Mouse (Mus musculus) urinary bladder, postnatal 4 days (tissue): ENCODE measurements around the gene Uap1l1.
"Not testable (repeated sequence)": the region's sequence is repeated elsewhere in the genome, so short reads cannot be mapped to it uniquely, and the experiment has no call there.

ENCODE experiments used
- DNase-seq, 2 experiments: peaks; one replicate each; pipeline ENCODE4 v3.0.0; 2021 to 2022; ENCODE audit warnings: low spot score in 2 of 2

The Uap1l1 gene

DNA sequence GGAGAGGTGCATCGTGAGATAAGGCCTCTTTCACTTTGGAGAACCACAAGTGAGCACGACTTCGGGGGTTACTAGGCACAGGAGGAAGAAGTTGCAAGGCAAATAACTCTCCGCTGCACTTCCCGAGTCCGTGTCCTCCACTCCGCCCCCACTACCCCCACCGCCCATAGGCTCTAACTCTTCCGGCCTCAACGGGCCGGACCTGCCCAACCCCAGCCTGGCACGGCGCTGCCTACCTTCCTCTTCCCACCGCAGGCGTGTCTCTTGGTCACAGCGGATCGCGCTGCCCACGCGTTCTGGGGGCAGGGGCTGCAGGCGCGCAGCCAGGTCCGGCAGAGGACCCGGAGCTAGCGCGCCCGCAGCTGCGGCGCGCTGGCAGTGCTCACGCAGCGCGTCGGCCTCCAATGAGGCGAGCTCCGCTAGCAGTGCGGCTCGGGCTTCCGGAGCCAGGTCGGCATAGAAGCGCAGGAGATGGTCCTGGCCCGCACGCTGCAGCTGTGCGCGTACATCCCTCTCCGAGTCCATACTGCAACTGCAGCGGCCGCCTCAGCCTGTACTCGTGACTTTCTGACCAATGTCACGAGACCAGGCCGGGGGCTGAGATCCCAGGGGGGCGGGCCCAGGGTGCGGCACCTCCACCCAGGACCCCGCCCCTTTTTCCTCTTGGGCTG is at the start of gene Uap1l1:
Uap1l1 (minus strand) TSS at position 592 of the 671 bp plus-strand sequence.
- peak; percentile 82 to 87 for DNase-seq

GRCm38 (mm10) chr2:25413436-25413835 is 48.0 kb upstream of the Uap1l1 start:
- not testable (repeated sequence) for DNase-seq

DNA sequence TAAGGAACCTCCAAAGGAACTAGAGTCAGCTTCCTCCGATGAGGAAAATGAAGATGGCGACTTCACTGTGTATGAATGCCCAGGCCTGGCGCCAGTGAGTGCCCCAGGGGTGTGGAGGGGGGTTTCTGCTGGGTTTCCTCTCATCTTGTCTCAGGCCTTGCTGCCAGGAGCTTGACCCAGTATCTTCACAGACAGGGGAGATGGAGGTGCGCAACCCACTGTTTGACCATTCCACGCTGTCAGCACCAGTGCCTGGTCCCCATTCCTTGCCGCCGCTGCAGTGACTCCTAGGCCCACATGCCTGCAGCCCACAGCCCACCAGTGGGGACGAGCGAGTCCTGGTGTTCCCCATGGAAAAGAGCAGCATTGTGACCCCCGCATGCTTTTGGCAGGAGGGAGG is 43.4 kb upstream of the Uap1l1 start:
- DNase-seq, result peak in 1 of 2 experiments; percentile 53

DNA sequence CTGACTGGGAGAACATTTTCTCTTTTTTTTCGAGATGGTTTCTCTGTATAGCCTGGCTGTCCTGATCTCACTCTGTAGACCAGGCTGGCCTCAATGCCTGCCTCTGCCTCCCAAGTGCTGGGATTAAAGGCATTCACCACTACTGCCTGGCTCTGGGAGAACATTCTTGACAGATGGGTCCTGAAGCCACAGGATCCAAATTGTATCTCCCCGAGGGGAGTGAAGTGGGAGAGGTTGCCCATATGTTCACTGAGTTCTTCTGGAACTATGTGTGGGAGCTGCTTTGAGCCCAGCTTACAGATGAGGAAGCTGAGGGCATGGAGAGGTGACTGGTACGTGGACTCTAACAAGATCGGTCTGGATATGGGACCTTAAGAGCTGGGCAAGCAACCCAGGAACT is 38.5 kb upstream of the Uap1l1 start:
- DNase-seq, result no peak

DNA sequence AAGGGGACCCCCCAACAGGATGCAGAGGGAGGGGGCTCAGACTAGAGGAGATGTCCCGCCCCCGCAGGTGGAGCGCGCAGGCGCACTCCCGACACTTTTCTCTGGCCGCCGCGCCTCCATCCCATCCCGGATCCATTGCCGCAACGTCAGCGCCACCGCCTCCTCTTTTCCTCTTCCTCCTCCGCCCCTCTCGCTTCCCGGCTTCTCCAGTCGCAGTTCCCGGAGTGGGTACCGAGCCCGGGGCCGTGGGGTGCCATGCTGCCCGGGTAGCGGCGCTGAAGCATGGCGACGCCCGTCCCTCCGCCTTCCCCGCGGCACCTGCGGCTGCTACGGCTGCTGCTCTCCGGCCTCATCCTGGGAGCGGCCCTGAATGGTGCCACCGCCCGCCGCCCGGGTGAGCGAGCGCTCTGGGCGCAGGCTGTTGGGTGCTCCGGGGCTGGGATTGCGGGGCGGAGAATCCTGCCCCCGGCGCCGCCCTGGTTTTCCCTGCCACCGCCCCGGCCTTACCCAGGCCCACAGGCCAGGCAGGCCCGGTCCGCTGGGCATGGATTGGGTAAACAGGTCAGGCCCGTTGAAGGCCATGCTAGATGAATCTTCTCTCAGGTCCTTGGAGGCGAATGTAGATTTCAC is 37.6 kb upstream of the Uap1l1 start:
- DNase-seq, result peak; percentile 46 to 70

- peak; percentile 54 to 82 for DNase-seq
Measured at GRCm38 (mm10) chr2:25402377-25402971, 37.0 kb upstream of the Uap1l1 start.

GRCm38 (mm10) chr2:25400764-25401163 is 35.3 kb upstream of the Uap1l1 start:
- DNase-seq, result peak in 1 of 2 experiments; percentile 60

- DNase-seq, result no peak
Measured at GRCm38 (mm10) chr2:25400291-25400690, 34.8 kb upstream of the Uap1l1 start.

GRCm38 (mm10) chr2:25399051-25399450 is 33.6 kb upstream of the Uap1l1 start, which contains the start of gene Npdc1:
Gene Npdc1, plus strand, starts transcription at chr2:25399351.
- no peak for DNase-seq

- DNase-seq, result no peak
Measured at GRCm38 (mm10) chr2:25398065-25398464, 32.6 kb upstream of the Uap1l1 start.

DNA sequence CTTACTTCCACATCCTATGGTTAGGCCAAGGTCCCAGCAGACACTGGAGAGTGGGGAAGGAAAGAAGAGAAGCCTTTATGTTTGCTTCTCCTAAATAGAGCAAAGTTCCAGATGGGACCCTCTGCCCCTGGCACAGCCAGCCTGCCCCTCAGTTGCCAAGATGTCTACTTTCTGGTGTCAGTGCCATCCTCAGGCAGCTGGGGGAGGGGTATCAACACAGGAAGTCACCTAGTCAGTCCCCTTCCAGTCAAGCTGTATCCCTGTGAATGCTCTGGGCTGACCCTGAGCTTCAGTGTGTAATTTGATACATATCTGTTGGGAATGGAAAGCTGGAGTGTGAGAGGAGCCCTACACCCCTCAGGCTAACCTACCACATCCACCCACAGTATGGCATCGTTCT is 31.5 kb upstream of the Uap1l1 start:
- DNase-seq, result no peak

- DNase-seq, result no peak
Measured at GRCm38 (mm10) chr2:25396597-25396983, 31.1 kb upstream of the Uap1l1 start.

DNA sequence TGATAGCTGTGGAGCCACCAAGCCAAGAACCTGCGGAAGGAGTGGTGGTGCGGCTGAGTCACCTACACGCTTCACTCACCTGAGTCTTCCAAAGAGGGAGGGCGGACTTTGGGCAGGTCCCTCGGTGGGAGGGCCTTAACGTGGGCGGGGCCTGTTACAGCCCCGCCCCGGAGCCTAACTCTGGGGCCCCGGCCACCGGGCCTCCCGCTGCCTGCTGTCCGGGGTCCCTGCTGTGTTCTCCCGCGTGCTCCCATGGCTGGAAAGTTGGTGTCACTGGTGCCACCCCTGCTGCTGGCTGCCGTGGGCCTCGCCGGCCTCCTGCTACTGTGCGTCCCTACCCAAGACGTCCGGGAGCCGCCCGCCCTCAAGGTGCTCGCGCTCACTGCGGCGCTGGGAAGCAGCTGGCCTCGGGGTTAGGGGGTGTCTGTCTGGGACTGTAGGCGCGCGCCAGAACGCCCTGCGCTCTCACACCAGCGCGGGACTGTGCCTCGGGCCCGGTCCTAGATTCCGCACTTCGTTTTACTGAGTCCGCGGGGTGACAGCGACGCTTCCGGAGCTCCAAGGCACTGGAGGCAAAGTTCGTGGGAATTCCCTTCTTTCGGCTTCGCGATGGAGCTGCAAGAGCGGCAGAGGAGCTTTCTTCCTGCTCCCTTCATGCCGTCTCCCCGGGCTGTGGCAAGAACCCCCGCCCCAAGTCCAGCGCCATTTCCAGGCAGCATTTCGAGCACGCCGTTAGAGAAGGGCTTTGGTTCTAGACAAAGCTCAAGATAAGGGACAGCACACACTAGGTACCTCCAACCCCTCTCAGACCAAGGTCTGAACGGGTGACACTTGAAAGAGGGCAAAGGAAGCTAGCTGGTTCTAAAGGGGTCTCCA is 30.5 kb upstream of the Uap1l1 start, which contains the start of gene Entpd2:
Entpd2 (plus strand) TSS at position 154 of the 876 bp plus-strand sequence.
- DNase-seq, result peak in 1 of 2 experiments; percentile 38

GRCm38 (mm10) chr2:25394281-25395221 is 29.1 kb upstream of the Uap1l1 start:
- peak in 1 of 2 experiments; percentile 70 for DNase-seq

DNA sequence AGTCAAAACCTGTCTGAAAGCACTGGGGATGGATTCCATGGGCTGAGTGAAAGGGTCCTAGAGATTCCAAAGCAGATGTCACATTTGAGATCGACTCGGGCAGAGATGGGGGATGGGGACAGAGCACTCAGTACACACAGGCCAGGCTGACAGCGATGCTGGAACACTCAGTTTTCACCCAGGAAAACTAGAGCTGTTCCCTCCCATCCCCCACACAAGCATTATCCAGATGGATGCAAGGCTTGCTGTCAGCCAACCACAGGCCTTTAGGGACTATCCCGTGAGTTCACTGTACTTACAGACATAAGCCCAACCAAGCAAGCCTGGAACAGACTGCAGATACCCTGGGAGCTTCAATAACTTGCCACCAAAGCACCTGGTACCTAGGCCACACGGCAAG is 25.8 kb upstream of the Uap1l1 start:
- no peak for DNase-seq

DNA sequence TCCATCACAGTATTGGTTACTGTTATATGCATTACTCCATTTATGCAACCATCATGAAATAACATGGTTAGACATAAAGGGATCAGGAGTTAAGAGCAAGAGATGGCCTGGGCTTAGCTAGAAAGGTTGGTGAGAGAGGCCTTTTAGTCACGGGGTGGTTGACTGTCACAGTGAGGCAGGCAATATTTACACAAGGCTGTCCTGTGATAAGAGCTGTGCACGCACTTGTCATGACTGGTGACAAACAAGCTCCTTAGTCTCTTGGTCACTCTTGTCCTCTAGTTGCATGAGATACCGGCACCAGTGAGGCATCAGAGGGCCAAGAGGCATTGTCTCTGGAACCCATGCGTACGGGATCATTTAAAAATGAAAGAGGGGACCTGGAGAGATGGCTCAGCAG is 19.0 kb upstream of the Uap1l1 start:
- DNase-seq, result no peak

GRCm38 (mm10) chr2:25376589-25376988 is 11.1 kb upstream of the Uap1l1 start:
- no peak for DNase-seq

- DNase-seq, result no peak
Measured at GRCm38 (mm10) chr2:25373431-25373830, 7.9 kb upstream of the Uap1l1 start.

- no peak for DNase-seq
Measured at GRCm38 (mm10) chr2:25372644-25373391, 7.3 kb upstream of the Uap1l1 start.
